Mouse (Mus musculus) monocyte, adult 5-6 weeks (primary cell): ENCODE results near the gene Mkrn1. TPM values are rescaled to one million over a fixed set of nuclear protein-coding genes. Genes with fewer than 3 reads are reported as not detected.
A peak's percentile ranks its signal among the peaks of the same experiment; 100 is the strongest.
"Not testable (repeated sequence)": the region's sequence is repeated elsewhere in the genome, so short reads cannot be mapped to it uniquely, and the experiment has no call there.

Experiments used
- ATAC-seq: fragments of 153-309, 156-312 bp; replicated peaks from 2 replicates; pipeline ENCODE4 v1.8.0; 2017; ENCODE audit warnings: mild to moderate bottlenecking; ENCODE audit not compliant: low TSS enrichment, insufficient number of reproducible peaks, severe bottlenecking, poor library complexity, low FRiP score
- total RNA-seq: library from RNA; stranded (forward); fragments of 200-1000, 200-491, 200-594 nt; gene quantifications from 3 replicates; pipeline ENCODE4 v1.2.3, GENCODE M21; 2017

The Mkrn1 gene
- total RNA-seq: 163 to 297 TPM (median 214 TPM) in 3 replicates

- ATAC-seq: peak; percentile 84
Observed at GRCm38 (mm10) chr6:39419851-39420721, at the start of gene Mkrn1. TSS of gene Mkrn1 (minus strand) at chr6:39420462.

- ATAC-seq: no peak
Observed at GRCm38 (mm10) chr6:39469427-39469826, 49.2 kb upstream of the Mkrn1 start.

- peak; percentile 93 for ATAC-seq
Observed at GRCm38 (mm10) chr6:39462621-39463538, 42.6 kb upstream of the Mkrn1 start.

GRCm38 (mm10) chr6:39460040-39460439, 39.8 kb upstream of the Mkrn1 start:
- no peak for ATAC-seq

GRCm38 (mm10) chr6:39455339-39456160, 35.3 kb upstream of the Mkrn1 start:
- no peak for ATAC-seq

- no peak for ATAC-seq
Observed at GRCm38 (mm10) chr6:39454616-39455015, 34.4 kb upstream of the Mkrn1 start.

GRCm38 (mm10) chr6:39453564-39453963, 33.3 kb upstream of the Mkrn1 start:
- ATAC-seq: no peak

- no peak for ATAC-seq
Observed at GRCm38 (mm10) chr6:39451033-39451432, 30.8 kb upstream of the Mkrn1 start.

GRCm38 (mm10) chr6:39450580-39450979, 30.3 kb upstream of the Mkrn1 start:
- no peak for ATAC-seq

- no peak for ATAC-seq
Observed at GRCm38 (mm10) chr6:39447429-39448185, 27.3 kb upstream of the Mkrn1 start.

GRCm38 (mm10) chr6:39445801-39446572, 25.7 kb upstream of the Mkrn1 start:
- ATAC-seq: no peak

- ATAC-seq: no peak
Observed at GRCm38 (mm10) chr6:39442786-39443287, 22.6 kb upstream of the Mkrn1 start.

- no peak for ATAC-seq
Observed at GRCm38 (mm10) chr6:39440207-39440606, 19.9 kb upstream of the Mkrn1 start.

GRCm38 (mm10) chr6:39437519-39437918, 17.3 kb upstream of the Mkrn1 start:
- not testable (repeated sequence) for ATAC-seq

- ATAC-seq: no peak
Observed at GRCm38 (mm10) chr6:39435875-39436274, 15.6 kb upstream of the Mkrn1 start.

- no peak for ATAC-seq
Observed at GRCm38 (mm10) chr6:39434886-39435492, 14.7 kb upstream of the Mkrn1 start.
